Mouse (Mus musculus) myocyte (in vitro differentiated cells): ENCODE data around the gene Ptges2.

Source experiments
- MYOD1 ChIP-seq, 3 experiments: IDR thresholded peaks; one replicate each; pipeline ENCODE4 v1.6.1; 2011; ENCODE audit warnings: control low read depth in 2 of 3, low read depth in 2 of 3, mild to moderate bottlenecking in 2 of 3, moderate library complexity in 1 of 3; ENCODE audit not compliant: insufficient read length in 2 of 3, control insufficient read depth in 1 of 3
- POLR2A ChIP-seq: IDR thresholded peaks from one replicate; pipeline ENCODE4 v1.6.1; 2011; ENCODE audit warnings: low read depth, mild to moderate bottlenecking, control low read depth, moderate library complexity; ENCODE audit not compliant: insufficient read length
- POLR2AphosphoS2 ChIP-seq: IDR thresholded peaks from one replicate; pipeline ENCODE4 v1.6.1; 2011; ENCODE audit warnings: low read depth, control low read depth; ENCODE audit not compliant: insufficient read length
- REST ChIP-seq: IDR thresholded peaks from one replicate; pipeline ENCODE4 v1.6.1; 2011; ENCODE audit warnings: mild to moderate bottlenecking, control low read depth, moderate library complexity; ENCODE audit not compliant: insufficient read depth, insufficient read length
- TCF12 ChIP-seq: IDR thresholded peaks from one replicate; pipeline ENCODE4 v1.6.1; 2011; ENCODE audit warnings: mild to moderate bottlenecking, control low read depth; ENCODE audit not compliant: poor library complexity, insufficient read depth, severe bottlenecking

DNA sequence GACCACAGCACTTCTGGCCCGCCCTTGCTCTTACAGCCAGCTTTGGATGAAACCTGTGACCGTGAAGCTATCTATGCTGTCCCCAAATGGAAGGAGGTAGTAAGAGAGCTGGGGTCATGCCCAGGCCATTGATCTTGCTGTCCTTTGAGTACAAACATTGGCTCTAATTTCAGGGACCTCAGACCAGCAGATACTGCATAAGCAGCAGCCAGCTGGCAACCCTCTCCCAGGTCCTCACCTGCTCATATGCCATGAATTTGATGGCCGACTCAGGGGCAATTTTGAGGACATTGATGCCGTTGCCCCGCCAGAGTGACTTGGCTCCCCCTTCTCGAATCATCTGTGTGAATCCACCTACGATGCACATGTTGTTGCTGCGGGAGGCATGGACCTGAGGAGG lies 21.8 kb downstream of the Ptges2 start:
- no peak for TF ChIP-seq POLR2AphosphoS2
- TF ChIP-seq TCF12, result no peak
- TF ChIP-seq MYOD1 (IDR thresholded peaks at IDR 0.05; ENCODE audit: control insufficient read depth in 1 of 3, insufficient read length in 2 of 3, low read depth in 2 of 3), result no peak
- no peak for TF ChIP-seq POLR2A
- no peak for TF ChIP-seq REST
